Mouse (Mus musculus) embryonic facial prominence, embryonic 15.5 days (tissue): ENCODE measurements around the gene Duox1. TPM values are rescaled to one million over a fixed set of nuclear protein-coding genes. Genes with fewer than 3 reads are reported as not detected.
"Not testable (repeated sequence)": the region's sequence is repeated elsewhere in the genome, so short reads cannot be mapped to it uniquely, and the experiment has no call there.

Source experiments
- ATAC-seq: fragments of 200-750 bp; cut with Nextera tagmentation; 2 replicates; pipeline ENCODE4 v1.8.0; 2017; ENCODE audit warnings: low read depth, moderate TSS enrichment; ENCODE audit not compliant: insufficient number of reproducible peaks, low FRiP score, low TSS enrichment
- H3K27ac ChIP-seq: fragments of 300-500 bp; sonication (generic); replicated peaks from 2 replicates; pipeline ENCODE4 v1.5.1; 2015; ENCODE audit warnings: mild to moderate bottlenecking, inconsistent platforms
- H3K27me3 ChIP-seq: fragments of 300-500 bp; sonication (generic); 2 replicates; pipeline ENCODE4 v1.6.1; 2015; ENCODE audit warnings: inconsistent platforms
- H3K36me3 ChIP-seq: fragments of 300-500 bp; sonication (generic); 2 replicates; pipeline ENCODE4 v1.6.1; 2015; ENCODE audit warnings: mild to moderate bottlenecking, inconsistent platforms
- H3K4me1 ChIP-seq: fragments of 300-500 bp; sonication (generic); 2 replicates; pipeline ENCODE4 v1.6.1; 2015; ENCODE audit warnings: inconsistent platforms
- H3K4me2 ChIP-seq: fragments of 300-500 bp; sonication (generic); replicated peaks from 2 replicates; pipeline ENCODE4 v1.6.1; 2015; ENCODE audit warnings: mild to moderate bottlenecking, inconsistent platforms
- H3K4me3 ChIP-seq: fragments of 300-500 bp; sonication (generic); replicated peaks from 2 replicates; pipeline ENCODE4 v1.5.1; 2015; ENCODE audit warnings: mild to moderate bottlenecking, inconsistent platforms
- H3K9ac ChIP-seq: fragments of 300-500 bp; sonication (generic); 2 replicates; pipeline ENCODE4 v1.6.1; 2015; ENCODE audit warnings: inconsistent platforms
- H3K9me3 ChIP-seq: fragments of 300-500 bp; sonication (generic); replicated peaks from 2 replicates; pipeline ENCODE4 v1.6.1; 2016; ENCODE audit warnings: inconsistent platforms
- WGBS: fragments of 180-500 bp; shearing (Covaris S2); methylation state at CpG from one replicate; pipeline ENCODE4 v1.1.7; 2015; 5-methylcytosine and 5-hydroxymethylcytosine counted together
- polyA plus RNA-seq: library from polyadenylated mRNA; unstranded; fragments of >200 nt; fragmentation: Nextera tagmentation; extraction: Ambion mirVana; gene quantifications from 2 replicates; pipeline ENCODE4 v1.2.1, GENCODE M21; 2015

Duox1 gene
- polyA plus RNA-seq, 1 experiment from 2014 or later = 1.5 TPM

GRCm38 (mm10) chr2:122346164-122346563 lies 30.7 kb downstream of the Duox1 start:
- not testable (repeated sequence) for H3K9me3 ChIP-seq, H3K27me3 ChIP-seq, H3K36me3 ChIP-seq, H3K4me2 ChIP-seq, H3K9ac ChIP-seq, ATAC-seq, H3K4me3 ChIP-seq
- H3K27ac ChIP-seq = peak overlapping the region; percentile 70
- peaks cover 33% of the 10 kb centered on the region for H3K4me1 ChIP-seq
- WGBS = 88% methylated on average over 6 of the region's 6 CpGs

- no peaks in the 10 kb centered on the region for H3K27me3 ChIP-seq
- no peak overlapping the region for H3K4me3 ChIP-seq
- no peak overlapping the region for H3K9ac ChIP-seq
- peaks cover 37% of the 10 kb centered on the region for H3K4me1 ChIP-seq
- WGBS = 93% methylated on average over 3 of the region's 3 CpGs
- H3K36me3 ChIP-seq = no peaks in the 10 kb centered on the region
- H3K9me3 ChIP-seq = no peaks in the 10 kb centered on the region
- no peak overlapping the region for H3K4me2 ChIP-seq
- no peak for ATAC-seq
- no peak overlapping the region for H3K27ac ChIP-seq
Observed at GRCm38 (mm10) chr2:122347257-122347656, 31.8 kb downstream of the Duox1 start.

- Histone ChIP-seq H3K27me3 (no peaks in the 10 kb centered on the region), H3K27ac (peak overlapping the region; percentile 99), H3K4me1 (peaks cover 43% of the 10 kb centered on the region), H3K4me3 (peak overlapping the region; percentile 62), H3K36me3 (peaks cover 8% of the 10 kb centered on the region), H3K9me3 (no peaks in the 10 kb centered on the region), H3K9ac (peak overlapping the region; percentile 75), H3K4me2 (peak overlapping the region; percentile 68)
- ATAC-seq = peak; percentile 87
- WGBS = under 1% methylated on average over 58 of the region's 63 CpGs
Observed at GRCm38 (mm10) chr2:122348531-122349131, 33.2 kb downstream of the Duox1 start.

GRCm38 (mm10) chr2:122349136-122349785 lies 33.8 kb downstream of the Duox1 start:
- Histone ChIP-seq H3K27me3 (no peaks in the 10 kb centered on the region), H3K36me3 (peaks cover 11% of the 10 kb centered on the region), H3K27ac (peak overlapping the region; percentile 99), H3K4me2 (peak overlapping the region; percentile 68), H3K9me3 (no peaks in the 10 kb centered on the region), H3K9ac (peak overlapping the region; percentile 75), H3K4me3 (peak overlapping the region; percentile 62), H3K4me1 (peaks cover 43% of the 10 kb centered on the region)
- ATAC-seq = 0 out of 2 replicates have a peak, but pooled peaks have one; percentile 13
- WGBS = 12% methylated on average over 14 of the region's 14 CpGs

GRCm38 (mm10) chr2:122351156-122351930 lies 35.9 kb downstream of the Duox1 start:
- no peak overlapping the region for H3K9ac ChIP-seq
- H3K36me3 ChIP-seq = peaks cover 20% of the 10 kb centered on the region
- peak overlapping the region; percentile 72 for H3K27ac ChIP-seq
- H3K4me2 ChIP-seq = no peak overlapping the region
- ATAC-seq = no peak
- WGBS = 54% methylated on average over 5 of the region's 5 CpGs
- H3K27me3 ChIP-seq = no peaks in the 10 kb centered on the region
- no peaks in the 10 kb centered on the region for H3K9me3 ChIP-seq
- H3K4me3 ChIP-seq = no peak overlapping the region
- peaks cover 39% of the 10 kb centered on the region for H3K4me1 ChIP-seq

GRCm38 (mm10) chr2:122351931-122352329 lies 36.5 kb downstream of the Duox1 start:
- WGBS = 30% methylated on average over 4 of the region's 4 CpGs
- H3K4me2 ChIP-seq = no peak overlapping the region
- H3K9ac ChIP-seq = no peak overlapping the region
- H3K27me3 ChIP-seq = no peaks in the 10 kb centered on the region
- no peaks in the 10 kb centered on the region for H3K9me3 ChIP-seq
- no peak for ATAC-seq
- no peak overlapping the region for H3K4me3 ChIP-seq
- H3K4me1 ChIP-seq = peaks cover 39% of the 10 kb centered on the region
- peak overlapping the region; percentile 72 for H3K27ac ChIP-seq
- peaks cover 23% of the 10 kb centered on the region for H3K36me3 ChIP-seq

GRCm38 (mm10) chr2:122352992-122353391 lies 37.5 kb downstream of the Duox1 start:
- WGBS = 79% methylated on average over 6 of the region's 6 CpGs
- ATAC-seq = no peak
- no peaks in the 10 kb centered on the region for H3K9me3 ChIP-seq
- peaks cover 30% of the 10 kb centered on the region for H3K36me3 ChIP-seq
- peaks cover 35% of the 10 kb centered on the region for H3K4me1 ChIP-seq
- H3K27me3 ChIP-seq = no peaks in the 10 kb centered on the region
- no peak overlapping the region for H3K4me2 ChIP-seq
- no peak overlapping the region for H3K4me3 ChIP-seq
- no peak overlapping the region for H3K9ac ChIP-seq
- H3K27ac ChIP-seq = no peak overlapping the region

- no peaks in the 10 kb centered on the region for H3K9me3 ChIP-seq
- peaks cover 30% of the 10 kb centered on the region for H3K36me3 ChIP-seq
- peaks cover 30% of the 10 kb centered on the region for H3K4me1 ChIP-seq
- ATAC-seq = no peak
- no peak overlapping the region for H3K4me3 ChIP-seq
- no peaks in the 10 kb centered on the region for H3K27me3 ChIP-seq
- no peak overlapping the region for H3K27ac ChIP-seq
- no peak overlapping the region for H3K9ac ChIP-seq
- no peak overlapping the region for H3K4me2 ChIP-seq
- WGBS = 87% methylated on average over 8 of the region's 8 CpGs
Observed at GRCm38 (mm10) chr2:122353765-122354164, 38.3 kb downstream of the Duox1 start.

- no peak for ATAC-seq
- no peaks in the 10 kb centered on the region for H3K27me3 ChIP-seq
- H3K9me3 ChIP-seq = no peaks in the 10 kb centered on the region
- H3K27ac ChIP-seq = no peak overlapping the region
- H3K4me2 ChIP-seq = no peak overlapping the region
- WGBS = 68% methylated on average over 12 of the region's 12 CpGs
- peaks cover 34% of the 10 kb centered on the region for H3K36me3 ChIP-seq
- H3K9ac ChIP-seq = no peak overlapping the region
- peaks cover 26% of the 10 kb centered on the region for H3K4me1 ChIP-seq
- H3K4me3 ChIP-seq = no peak overlapping the region
Observed at GRCm38 (mm10) chr2:122354191-122354929, 38.9 kb downstream of the Duox1 start.

- ATAC-seq = no peak
Observed at GRCm38 (mm10) chr2:122355389-122355788, 39.9 kb downstream of the Duox1 start.

GRCm38 (mm10) chr2:122356187-122356586 lies 40.7 kb downstream of the Duox1 start:
- Histone ChIP-seq H3K27me3 (no peaks in the 10 kb centered on the region), H3K4me2 (no peak overlapping the region), H3K27ac (no peak overlapping the region), H3K4me1 (peaks cover 18% of the 10 kb centered on the region), H3K36me3 (peaks cover 38% of the 10 kb centered on the region), H3K9me3 (no peaks in the 10 kb centered on the region), H3K4me3 (no peak overlapping the region), H3K9ac (no peak overlapping the region)
- no peak for ATAC-seq
- 62% methylated on average over 3 of the region's 3 CpGs for WGBS

More at GRCm38 (mm10) chr2:122355389-122355788, 39.9 kb downstream of the Duox1 start:
- H3K27ac ChIP-seq = no peak overlapping the region
- no peaks in the 10 kb centered on the region for H3K27me3 ChIP-seq
- H3K9me3 ChIP-seq = no peaks in the 10 kb centered on the region
- H3K4me2 ChIP-seq = no peak overlapping the region
- peaks cover 38% of the 10 kb centered on the region for H3K36me3 ChIP-seq
- no peak overlapping the region for H3K4me3 ChIP-seq
- peaks cover 21% of the 10 kb centered on the region for H3K4me1 ChIP-seq
- 84% methylated on average over 5 of the region's 5 CpGs for WGBS
- H3K9ac ChIP-seq = no peak overlapping the region
